Mouse (Mus musculus): Measurements from ENCODE around the gene Abi3.

DNA sequence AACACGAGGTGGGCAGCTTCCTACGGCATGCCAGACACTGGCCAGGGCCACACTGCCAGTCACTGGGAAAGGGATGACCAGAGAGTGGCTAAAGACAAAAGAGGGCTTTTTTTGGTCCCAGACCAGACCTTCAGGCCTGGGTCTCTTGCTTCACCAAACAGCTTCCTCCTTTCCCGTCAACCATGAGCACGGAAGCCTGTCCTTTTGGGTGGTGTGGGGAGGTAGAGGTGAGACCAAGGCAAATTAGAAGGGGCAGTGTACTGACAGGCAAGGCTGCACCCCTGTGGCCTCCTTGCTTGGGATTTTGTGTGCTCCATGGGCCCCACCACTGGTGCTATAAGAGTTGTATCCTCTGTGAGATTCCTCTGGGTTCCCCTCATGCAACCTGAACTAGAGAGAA is 3.7 kb downstream of the Abi3 start:
- TF ChIP-seq POLR2A (IDR thresholded peaks at IDR 0.05; ENCODE audit: low read depth, low read length) (no peak), CTCF (IDR thresholded peaks at IDR 0.05; ENCODE audit: extremely low read depth, insufficient read depth, insufficient read length, insufficient replicate concordance) (no peak)
